Mouse (Mus musculus) neural tube, embryonic 10.5 days (tissue): ENCODE measurements around the gene Bphl.
"Not testable (repeated sequence)": the region's sequence is repeated elsewhere in the genome, so short reads cannot be mapped to it uniquely, and the experiment has no call there.

Experiments
- DNase-seq: peaks from one replicate; pipeline ENCODE4 v3.0.0-alpha.2; 2017; ENCODE audit warnings: low spot score; ENCODE audit errors: extremely low spot score

Gene Bphl

GRCm38 (mm10) chr13:34088201-34088649 lies 50.8 kb downstream of the Bphl start:
- not testable (repeated sequence) for DNase-seq

- DNase-seq = peak; percentile 34
Observed at GRCm38 (mm10) chr13:34088871-34089288, 51.5 kb downstream of the Bphl start.

GRCm38 (mm10) chr13:34089358-34089757 lies 52.0 kb downstream of the Bphl start:
- DNase-seq = no peak

DNA sequence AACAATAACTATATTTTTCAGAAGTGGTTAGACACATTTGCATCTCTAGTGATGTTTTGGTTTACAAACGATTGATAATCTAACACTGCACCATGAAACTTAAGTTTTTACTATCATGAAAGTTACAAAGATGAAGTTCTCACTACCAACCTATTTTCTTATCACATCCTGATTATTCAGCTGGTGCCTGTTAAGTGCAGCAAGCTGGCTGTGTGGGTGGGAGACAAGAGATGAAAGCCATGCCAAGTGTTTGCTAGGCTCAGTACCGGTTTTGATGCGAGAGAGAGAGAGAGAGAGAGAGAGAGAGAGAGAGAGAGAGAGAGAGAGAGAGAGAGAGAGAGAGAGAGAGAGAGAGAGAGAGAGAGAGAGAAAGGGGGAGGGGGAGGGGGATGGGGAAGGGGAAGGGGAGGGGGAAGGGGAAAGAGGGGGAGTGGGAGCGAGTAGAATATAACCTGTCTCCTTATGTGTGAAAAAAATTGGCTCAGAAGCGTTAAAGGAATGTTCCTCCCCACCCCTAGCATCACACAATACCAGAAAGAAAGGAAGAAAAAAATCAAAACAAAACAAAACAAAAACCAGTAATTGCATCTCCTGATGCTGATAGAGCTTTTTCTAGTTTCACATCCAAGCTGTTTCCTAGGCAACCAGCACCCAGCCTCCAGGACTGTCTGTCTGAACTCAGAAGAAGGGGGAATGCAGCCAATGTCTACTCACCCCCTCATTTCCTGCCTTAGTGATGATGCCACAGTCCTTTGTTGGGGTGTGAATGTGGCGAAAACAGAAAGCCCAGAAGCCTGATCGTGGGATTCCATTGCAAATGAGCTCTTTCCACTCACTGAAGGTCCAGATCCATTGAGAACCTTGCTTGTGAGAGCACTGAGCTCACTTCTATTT lies 58.4 kb downstream of the Bphl start:
- DNase-seq = peak; percentile 36

DNA sequence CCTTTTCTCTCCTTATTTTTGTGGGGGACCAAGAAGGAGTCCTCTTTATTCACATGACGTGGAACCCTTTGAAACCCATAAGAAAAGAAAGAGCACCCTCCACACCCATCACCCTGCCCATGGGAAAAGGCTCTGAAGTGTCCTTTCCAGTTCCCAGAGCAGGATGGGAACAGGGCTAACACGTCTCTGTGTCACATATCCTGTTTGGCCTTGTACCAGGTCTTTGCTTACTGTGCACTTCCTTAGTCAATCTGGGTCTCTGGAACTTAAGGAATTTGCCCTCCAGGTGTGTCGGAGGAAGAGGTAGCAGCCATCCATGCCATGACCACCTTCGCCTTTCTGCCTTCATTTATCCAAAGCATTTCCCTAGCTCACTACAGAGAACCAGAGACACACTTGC lies 59.1 kb downstream of the Bphl start:
- DNase-seq = no peak

DNA sequence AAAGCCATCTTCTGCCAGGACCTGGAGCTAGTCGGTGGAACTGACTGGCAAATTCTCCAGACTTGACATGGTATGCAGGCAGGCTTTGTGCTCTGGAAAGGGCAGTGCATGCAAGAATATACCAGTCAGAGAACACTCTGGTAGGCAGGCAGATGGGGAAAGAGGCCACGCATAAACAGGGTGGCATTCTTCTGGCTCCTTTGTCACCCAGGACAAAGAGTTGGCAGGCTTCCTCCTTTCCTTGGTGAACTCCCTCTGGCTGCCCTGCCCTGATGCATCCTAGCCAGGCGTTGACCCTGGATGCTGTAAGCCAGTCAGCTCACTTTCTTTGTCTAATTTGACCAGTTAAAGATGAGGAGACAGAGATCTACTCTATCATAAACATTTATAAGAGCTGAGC lies 59.7 kb downstream of the Bphl start:
- no peak for DNase-seq

DNA sequence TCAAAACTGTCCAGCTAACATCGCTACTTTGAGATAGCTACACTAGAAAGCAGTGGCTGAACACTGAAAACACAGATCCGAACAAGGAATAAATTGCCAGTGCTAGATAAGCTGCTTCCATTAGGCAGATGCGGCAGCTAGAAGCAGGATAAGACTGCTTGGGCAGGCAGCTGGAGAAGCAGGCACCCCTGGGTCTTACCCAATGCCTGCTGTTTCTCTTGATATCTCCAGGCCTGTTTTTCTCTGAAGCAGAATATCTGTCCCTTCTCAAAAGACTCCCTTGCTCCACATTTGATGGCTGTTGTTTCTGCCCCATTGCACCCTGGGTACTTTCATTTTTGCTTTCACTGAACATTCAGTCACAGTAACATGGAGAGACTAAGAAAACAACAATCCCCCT lies 63.3 kb downstream of the Bphl start:
- no peak for DNase-seq

DNA sequence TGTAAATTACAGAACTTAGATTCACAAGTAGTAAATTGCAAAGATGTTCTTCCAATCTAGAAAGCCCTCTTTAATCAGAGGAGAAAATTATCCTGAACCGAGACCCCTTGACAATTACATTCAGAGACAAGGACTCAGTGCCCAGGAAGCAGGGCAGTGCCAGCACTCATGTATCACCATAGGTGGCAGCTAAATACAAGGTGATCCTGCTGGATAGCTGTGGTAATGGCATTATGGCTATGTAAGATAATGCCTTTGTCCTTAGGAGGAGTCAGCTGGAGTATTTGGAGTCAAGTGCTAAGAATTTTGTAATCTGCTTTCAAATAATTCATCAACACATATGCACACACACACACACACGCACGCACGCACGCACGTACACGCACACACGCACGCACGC lies 63.9 kb downstream of the Bphl start:
- no peak for DNase-seq

- no peak for DNase-seq
Observed at GRCm38 (mm10) chr13:34101908-34102307, 64.5 kb downstream of the Bphl start.

GRCm38 (mm10) chr13:34105364-34105763 lies 68.0 kb downstream of the Bphl start:
- no peak for DNase-seq

- no peak for DNase-seq
Observed at GRCm38 (mm10) chr13:34106256-34106655, 68.9 kb downstream of the Bphl start.

DNA sequence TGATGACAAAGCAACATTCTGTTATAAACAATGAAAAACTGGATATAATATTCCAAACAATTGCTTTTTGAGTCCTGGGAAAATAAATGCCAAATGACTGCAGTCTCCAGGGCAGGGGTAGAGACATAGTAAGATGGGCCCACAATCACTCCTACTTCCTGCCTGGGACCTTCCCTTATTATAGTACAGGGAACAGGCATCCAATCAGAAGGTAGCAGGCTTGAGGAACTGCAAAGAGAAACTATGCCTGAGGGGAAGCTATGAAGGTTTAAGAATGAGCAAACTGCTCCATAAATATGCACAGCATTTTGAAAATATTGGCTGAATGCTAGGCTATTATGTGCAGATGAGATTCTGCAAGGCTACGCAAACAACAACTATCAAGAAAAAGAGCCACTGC lies 69.6 kb downstream of the Bphl start:
- DNase-seq = no peak

DNA sequence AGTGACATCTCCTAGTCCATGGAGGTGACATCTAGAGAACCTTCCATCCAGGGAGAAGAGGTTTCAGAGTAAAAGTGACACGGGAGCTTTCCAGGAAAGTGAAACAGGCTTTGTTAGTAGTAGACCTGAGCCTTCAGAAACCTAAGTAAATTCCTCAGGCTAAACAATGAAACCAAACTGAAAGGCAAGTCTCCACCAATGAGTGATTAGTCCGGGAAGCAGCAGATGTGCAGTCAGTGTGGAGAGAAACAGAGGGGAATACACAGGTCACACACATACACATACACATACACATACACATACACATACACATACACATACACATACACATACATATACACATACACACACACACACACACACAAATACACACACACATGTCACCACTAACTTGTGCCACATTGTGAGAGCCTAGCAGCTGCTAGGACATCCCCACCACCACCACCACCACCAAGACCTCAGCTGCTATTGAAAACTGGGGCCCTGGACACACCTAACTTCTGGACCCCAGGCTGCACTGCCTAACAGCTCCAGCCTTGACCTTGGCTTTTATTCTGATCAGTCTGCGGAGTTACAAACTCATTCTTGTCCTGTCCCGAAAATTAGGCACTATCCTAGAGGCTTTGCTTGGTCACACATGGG lies 71.8 kb downstream of the Bphl start:
- no peak for DNase-seq

- no peak for DNase-seq
Observed at GRCm38 (mm10) chr13:34109677-34110058, 72.3 kb downstream of the Bphl start.

DNA sequence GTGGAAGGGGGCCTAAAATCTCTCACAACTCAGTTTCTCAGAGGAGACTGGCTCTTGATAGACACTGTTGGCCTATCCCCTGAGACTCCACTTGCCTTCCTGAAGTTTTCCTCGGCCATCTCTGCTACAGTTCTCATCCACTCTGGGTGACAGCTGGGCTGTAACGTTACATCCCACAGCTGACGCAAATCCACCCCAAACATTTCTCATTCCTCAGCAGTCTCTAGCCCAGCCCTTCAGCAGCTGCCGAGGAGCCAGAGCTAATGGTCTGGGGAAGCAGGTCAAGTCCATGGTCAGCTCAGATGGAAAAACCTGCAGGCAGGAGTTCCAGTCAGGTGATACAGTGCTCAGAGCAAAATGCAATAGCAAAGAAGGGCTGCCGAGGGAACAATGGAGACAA lies 73.6 kb downstream of the Bphl start:
- DNase-seq = no peak

GRCm38 (mm10) chr13:34111878-34112277 lies 74.5 kb downstream of the Bphl start:
- DNase-seq = no peak

GRCm38 (mm10) chr13:34112369-34113081 lies 75.1 kb downstream of the Bphl start:
- no peak for DNase-seq

- DNase-seq = no peak
Observed at GRCm38 (mm10) chr13:34113086-34113485, 75.7 kb downstream of the Bphl start.

DNA sequence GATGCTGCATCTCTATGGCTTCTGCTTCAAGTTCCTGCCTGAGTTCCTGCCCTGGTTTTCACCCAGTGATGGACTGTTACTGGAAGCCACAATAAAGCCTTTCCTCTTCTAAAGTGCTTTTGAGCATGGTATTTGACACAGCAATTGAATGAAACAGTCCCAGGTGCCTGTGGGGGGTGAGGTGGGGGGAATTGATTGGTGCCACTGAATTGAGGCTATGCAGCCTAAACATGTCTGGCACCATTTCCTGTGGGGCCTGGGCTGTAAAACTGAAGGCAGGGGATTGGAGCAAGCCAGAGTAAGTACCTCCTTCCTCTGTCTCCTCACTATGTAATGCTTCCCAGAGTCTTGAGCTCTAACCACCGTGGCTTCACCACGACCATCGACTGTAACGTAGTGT lies 77.3 kb downstream of the Bphl start:
- no peak for DNase-seq

- no peak for DNase-seq
Observed at GRCm38 (mm10) chr13:34116508-34116907, 79.1 kb downstream of the Bphl start.

DNA sequence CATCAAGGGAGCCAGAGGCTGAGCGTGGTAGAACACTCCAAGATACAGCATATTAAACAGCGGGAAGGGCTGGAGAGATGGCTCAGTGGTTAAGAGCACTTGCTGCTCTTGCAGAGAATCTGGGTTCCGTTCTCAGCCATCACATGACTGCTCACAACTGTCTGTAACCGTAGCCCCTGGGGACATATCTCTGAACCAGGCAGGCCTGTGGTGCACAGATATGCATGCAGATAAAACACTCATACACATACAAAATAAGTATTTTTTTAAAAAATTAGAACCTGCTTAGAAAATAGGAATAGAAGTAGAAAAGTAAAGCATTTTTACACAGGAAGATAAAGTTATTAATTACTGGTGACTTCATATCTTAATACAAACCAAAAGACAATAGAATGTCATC lies 81.4 kb downstream of the Bphl start:
- DNase-seq = no peak

DNA sequence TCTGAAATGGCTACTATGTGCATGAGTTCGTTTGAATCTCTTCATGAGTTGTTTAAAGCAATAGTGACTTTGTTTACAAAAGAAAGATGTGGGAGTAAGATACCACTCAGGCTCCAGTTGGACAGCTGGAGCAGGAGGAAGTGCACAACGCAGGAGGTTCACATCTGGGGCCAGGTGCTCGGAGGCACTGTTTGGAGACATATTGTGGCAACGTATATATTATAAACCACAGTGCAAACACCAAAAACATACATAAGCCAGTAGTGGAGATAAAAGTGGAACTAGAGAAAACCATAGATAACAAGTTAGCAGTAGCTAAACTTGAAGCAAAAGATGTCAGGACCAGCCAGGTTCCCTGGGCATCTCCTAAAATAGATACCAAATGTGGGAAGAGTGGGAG lies 82.0 kb downstream of the Bphl start:
- DNase-seq = no peak
